Mouse (Mus musculus) kidney, adult 2 months (tissue): ENCODE measurements at regions not wholly inside any gene's neighbourhood (a gene's known extent, or its start where the extent isn't known, plus 50 kb on each side); places are given as distances from the start of the nearest gene placed in this dataset.

Experiments used
- CTCF ChIP-seq: fragments of 200-500 bp; conservative IDR thresholded peaks from 2 replicates; pipeline ENCODE4 v1.5.1; 2011; ENCODE audit warnings: low read depth, mild to moderate bottlenecking, control low read depth, low read length, moderate library complexity, mixed read lengths; ENCODE audit not compliant: insufficient read depth, insufficient read length
- POLR2A ChIP-seq: fragments of 200-500 bp; IDR thresholded peaks from one replicate; pipeline ENCODE4 v1.6.1; 2011; ENCODE audit warnings: low read depth, low read length, control low read depth

DNA sequence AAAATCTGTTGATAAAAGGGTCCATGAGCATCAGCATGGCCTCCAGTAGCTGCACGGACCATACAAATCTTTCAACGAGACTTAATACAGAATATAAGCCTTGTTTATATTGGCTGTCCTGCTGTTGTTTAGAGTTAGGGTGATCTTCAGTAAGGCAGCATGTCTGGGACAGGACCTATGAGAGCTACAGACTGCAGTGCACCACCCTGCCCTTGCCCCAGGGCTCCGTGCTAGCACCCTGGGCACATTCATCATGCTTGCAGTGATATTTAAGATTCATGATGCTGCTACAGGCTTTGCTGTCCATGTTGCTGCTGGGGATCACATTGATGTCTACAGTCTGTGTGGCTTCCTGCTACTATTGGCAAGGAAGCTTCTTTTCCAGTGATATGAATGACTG, 288.8 kb upstream of the Tyrp1 start:
- TF ChIP-seq CTCF: no peak
- TF ChIP-seq POLR2A: no peak
